Mouse (Mus musculus) bone marrow, adult 2 months (tissue): ENCODE measurements around the gene Ccdc124.

Experiments
- CTCF ChIP-seq: fragments of 200-500 bp; IDR thresholded peaks from 2 replicates; pipeline ENCODE4 v1.5.1; 2011; ENCODE audit warnings: low read length, control low read depth; ENCODE audit not compliant: control insufficient read depth, insufficient read depth
- POLR2A ChIP-seq: fragments of 200-500 bp; IDR thresholded peaks from 2 replicates; pipeline ENCODE4 v1.6.1; 2011; ENCODE audit warnings: low read depth, mild to moderate bottlenecking, control low read depth, low read length, borderline replicate concordance; ENCODE audit not compliant: control insufficient read depth

DNA sequence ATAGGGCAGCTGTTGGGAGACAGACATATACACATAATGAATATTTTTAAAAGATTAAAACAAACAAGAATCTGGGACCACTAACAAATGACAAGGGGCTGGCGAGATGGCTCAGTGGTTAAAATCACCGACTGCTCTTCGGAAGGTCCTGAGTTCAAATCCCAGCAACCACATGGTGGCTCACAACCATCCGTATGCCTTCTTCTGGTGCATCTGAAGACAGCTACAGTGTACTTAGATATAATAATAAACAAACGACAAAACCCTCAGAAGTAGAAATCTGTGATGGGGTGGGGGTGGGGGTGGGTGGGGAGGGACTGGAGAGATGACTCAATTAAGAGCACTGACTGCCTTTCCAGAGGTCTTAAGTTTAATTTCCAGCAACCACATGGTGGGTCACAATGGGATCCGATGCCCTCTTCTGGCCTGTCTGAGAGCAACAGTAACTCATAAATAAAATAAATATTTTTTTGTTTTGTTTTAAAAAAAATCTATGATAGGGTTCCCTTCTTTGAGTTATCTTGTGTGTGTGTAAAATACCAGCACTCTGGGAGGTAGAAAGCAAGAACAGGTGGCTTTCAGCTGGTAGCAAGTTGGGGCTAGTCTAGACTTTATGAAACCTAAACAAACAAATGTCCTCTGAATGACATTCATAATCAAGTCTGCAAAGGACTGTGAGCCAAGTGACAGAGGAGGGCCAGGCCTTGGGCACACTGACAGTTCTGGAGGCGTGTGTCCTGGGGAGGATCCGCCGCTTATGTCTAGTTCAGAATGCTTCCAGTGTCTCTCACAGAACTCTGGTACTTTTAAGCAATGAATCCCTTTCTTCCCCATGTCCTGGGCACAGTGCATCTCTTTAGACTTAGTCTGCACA is 46.6 kb upstream of the Ccdc124 start:
- TF ChIP-seq CTCF: no peak
- no peak for TF ChIP-seq POLR2A
